Mouse (Mus musculus): ENCODE measurements around the gene Kctd19.

DNA sequence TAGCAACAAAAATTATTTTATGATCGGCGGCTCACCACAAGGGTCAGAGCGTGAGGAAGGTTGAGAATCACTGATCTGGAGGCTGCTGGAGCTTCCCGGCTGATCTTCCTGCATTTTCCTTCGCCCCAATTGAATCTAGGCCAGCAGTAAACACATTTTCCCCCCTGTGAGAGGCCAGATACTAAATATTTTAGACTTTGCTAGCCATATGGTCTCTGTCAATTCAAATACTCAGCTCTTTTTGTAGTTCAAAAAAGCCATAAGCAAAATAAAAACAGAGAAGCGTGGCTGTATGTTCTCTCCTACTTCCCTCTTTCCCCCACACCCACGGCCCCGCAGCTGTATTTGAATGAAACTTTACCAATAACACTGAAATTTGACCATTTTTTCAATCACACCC is 9.8 kb downstream of the Kctd19 start:
- TF ChIP-seq CTCF (IDR thresholded peaks at IDR 0.05; ENCODE audit: control insufficient read depth, insufficient read depth, insufficient read length) (no peak), USF1 (IDR thresholded peaks at IDR 0.05; ENCODE audit: low read depth) (no peak), MYOD1 (IDR thresholded peaks at IDR 0.05; ENCODE audit: control insufficient read depth, insufficient read length, low read depth) (no peak), CEBPB (IDR thresholded peaks at IDR 0.05; ENCODE audit: low read depth) (no peak), MAX (IDR thresholded peaks at IDR 0.05) (no peak)

All from C2C12 (cell line).